Mouse (Mus musculus) myocyte (in vitro differentiated cells): ENCODE data around the gene Zfp365.

Experiments
- CEBPB ChIP-seq: IDR thresholded peaks from 2 replicates; pipeline ENCODE4 v1.6.1; 2011; ENCODE audit warnings: mild to moderate bottlenecking, moderate library complexity; ENCODE audit not compliant: poor library complexity, insufficient read depth, severe bottlenecking
- MAX ChIP-seq: IDR thresholded peaks from one replicate; pipeline ENCODE4 v1.6.1; 2011; ENCODE audit warnings: low read depth, mild to moderate bottlenecking, control low read depth
- MYOD1 ChIP-seq, 3 experiments: IDR thresholded peaks; one replicate each; pipeline ENCODE4 v1.6.1; 2011; ENCODE audit warnings: control low read depth in 2 of 3, low read depth in 2 of 3, mild to moderate bottlenecking in 2 of 3, moderate library complexity in 1 of 3; ENCODE audit not compliant: insufficient read length in 2 of 3, control insufficient read depth in 1 of 3
- POLR2A ChIP-seq: IDR thresholded peaks from one replicate; pipeline ENCODE4 v1.6.1; 2011; ENCODE audit warnings: low read depth, mild to moderate bottlenecking, control low read depth, moderate library complexity; ENCODE audit not compliant: insufficient read length
- REST ChIP-seq: IDR thresholded peaks from one replicate; pipeline ENCODE4 v1.6.1; 2011; ENCODE audit warnings: mild to moderate bottlenecking, control low read depth, moderate library complexity; ENCODE audit not compliant: insufficient read depth, insufficient read length
- USF1 ChIP-seq: IDR thresholded peaks from one replicate; pipeline ENCODE4 v1.6.1; 2011; ENCODE audit warnings: low read depth, mild to moderate bottlenecking, control low read depth, moderate library complexity

DNA sequence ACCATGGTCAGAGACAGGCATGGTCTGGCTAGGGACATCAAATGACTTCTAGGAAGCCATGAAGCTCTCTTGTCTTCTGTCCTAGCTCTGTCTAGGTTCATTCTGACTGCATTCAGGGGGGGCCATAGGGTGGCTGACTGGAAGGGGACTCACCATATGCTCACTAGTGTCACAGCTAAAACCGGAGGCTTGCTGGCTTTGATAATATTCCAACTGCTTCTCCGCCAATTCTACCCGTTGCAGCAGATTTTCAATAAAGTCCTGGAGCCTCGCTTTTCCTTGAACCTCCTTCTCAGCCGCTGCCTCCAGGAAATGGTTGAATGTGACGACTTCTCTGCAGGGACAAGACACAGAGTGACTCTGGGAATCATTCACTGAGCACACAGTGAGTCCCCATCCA lies 15.2 kb downstream of the Zfp365 start:
- TF ChIP-seq POLR2A, result no peak
- TF ChIP-seq CEBPB, result no peak
- TF ChIP-seq USF1, result no peak
- no peak for TF ChIP-seq REST
- TF ChIP-seq MAX, result no peak
- TF ChIP-seq MYOD1 (IDR thresholded peaks at IDR 0.05; ENCODE audit: control insufficient read depth in 1 of 3, insufficient read length in 2 of 3, low read depth in 2 of 3), result no peak
